Mouse (Mus musculus) midbrain, embryonic 14.5 days (tissue): Measurements from ENCODE around the gene Dab1. TPM values are rescaled to one million over a fixed set of nuclear protein-coding genes. Genes with fewer than 3 reads are reported as not detected.
A peak's percentile ranks its signal among the peaks of the same experiment; 100 is the strongest.

ENCODE experiments used
- ATAC-seq: fragments of 200-750 bp; cut with Nextera tagmentation; 2 replicates; pipeline ENCODE4 v1.8.0; 2017; ENCODE audit warnings: moderate number of reproducible peaks, moderate library complexity; ENCODE audit not compliant: low FRiP score, low TSS enrichment
- DNase-seq: peaks from one replicate; pipeline ENCODE4 v3.0.0-alpha.2; 2015
- H3K27ac ChIP-seq: fragments of 300-500 bp; sonication (generic); replicated peaks from 2 replicates; pipeline ENCODE4 v1.5.1; 2014; ENCODE audit warnings: mild to moderate bottlenecking, low read depth, low read length, moderate library complexity
- H3K27me3 ChIP-seq: fragments of 300-500 bp; sonication (generic); 2 replicates; pipeline ENCODE4 v1.6.1; 2014; ENCODE audit warnings: low read length, control low read depth, mixed read lengths; ENCODE audit not compliant: control insufficient read depth, insufficient read depth
- H3K36me3 ChIP-seq: fragments of 300-500 bp; sonication (generic); 2 replicates; pipeline ENCODE4 v1.6.1; 2014; ENCODE audit warnings: low read length, control low read depth; ENCODE audit not compliant: control insufficient read depth, insufficient read depth
- H3K4me1 ChIP-seq: fragments of 300-500 bp; sonication (generic); 2 replicates; pipeline ENCODE4 v1.6.1; 2014; ENCODE audit warnings: mild to moderate bottlenecking, antibody characterized with exemption, low read length, control low read depth; ENCODE audit not compliant: control insufficient read depth, insufficient read depth
- H3K4me2 ChIP-seq: fragments of 300-500 bp; sonication (generic); 2 replicates; pipeline ENCODE4 v1.6.1; 2014; ENCODE audit warnings: mild to moderate bottlenecking, low read length, moderate library complexity
- H3K4me3 ChIP-seq: fragments of 300-500 bp; sonication (generic); replicated peaks from 2 replicates; pipeline ENCODE4 v1.5.1; 2014; ENCODE audit warnings: low read depth, low read length
- H3K9ac ChIP-seq: fragments of 300-500 bp; sonication (generic); replicated peaks from 2 replicates; pipeline ENCODE4 v1.6.1; 2014; ENCODE audit warnings: mild to moderate bottlenecking, low read length, moderate library complexity
- H3K9me3 ChIP-seq: fragments of 300-500 bp; sonication (generic); 2 replicates; pipeline ENCODE4 v1.6.1; 2016; ENCODE audit warnings: low read length, control low read depth, mixed read lengths; ENCODE audit not compliant: control insufficient read depth
- WGBS: fragments of 180-500 bp; shearing (Covaris S2); extraction: QIAGEN DNeasy Blood & Tissue Kit; methylation state at CpG from one replicate; pipeline ENCODE4 v1.1.7; 2014; 5-methylcytosine and 5-hydroxymethylcytosine counted together
- polyA plus RNA-seq: library from polyadenylated mRNA; unstranded; fragments of >200 nt; fragmentation: Nextera tagmentation; extraction: Ambion mirVana; gene quantifications from 2 replicates; pipeline ENCODE4 v1.2.1, GENCODE M21; 2014

Dab1 gene
- 146 and 148 TPM in 2 replicates for polyA plus RNA-seq

DNA sequence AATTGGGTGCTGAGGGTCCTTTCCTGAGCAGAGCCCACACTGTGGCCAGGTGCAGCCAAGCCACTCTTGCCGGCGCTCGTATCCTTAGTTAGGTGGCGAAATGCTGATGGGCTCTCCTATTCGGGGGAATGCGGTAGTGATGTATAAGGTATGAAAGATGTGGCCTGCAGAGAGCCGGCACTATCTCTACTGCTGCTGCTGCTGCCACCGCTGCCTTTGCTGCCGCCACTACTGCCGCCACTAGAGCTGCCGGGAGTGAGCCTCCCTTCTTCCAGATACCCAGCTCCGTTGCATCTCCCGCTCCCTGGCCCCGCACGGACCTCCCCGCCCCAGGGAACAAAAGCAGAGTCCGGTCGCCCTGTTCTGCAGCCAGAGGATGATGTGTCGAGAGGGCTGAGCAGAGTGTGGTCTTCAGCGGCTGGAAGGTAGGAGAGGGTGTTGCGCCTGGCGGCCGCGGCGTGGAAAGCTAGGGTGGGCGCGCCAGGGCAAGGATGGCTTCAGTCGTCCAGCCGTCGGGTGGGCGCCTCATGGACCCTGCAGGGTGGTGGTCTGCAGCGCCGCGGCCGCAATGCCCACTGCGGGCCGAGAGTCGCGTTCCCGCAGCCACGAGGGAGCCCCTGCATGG is at the start of gene Dab1:
Gene Dab1 (plus strand): TSS at position 39 of the 625 bp plus-strand sequence.
- no peaks in the 10 kb centered on the region for H3K36me3 ChIP-seq
- H3K27me3 ChIP-seq = peaks cover 12% of the 10 kb centered on the region; the same call in 1 of the 2 replicates
- peak; percentile 79 for DNase-seq
- H3K9me3 ChIP-seq = no peaks in the 10 kb centered on the region
- peak within 1 kb of the TSS; percentile 51 for H3K4me3 ChIP-seq
- peak; percentile 43; the same call in 1 of the 2 replicates for ATAC-seq
- H3K4me2 ChIP-seq = peak within 1 kb of the TSS; percentile 64
- 0% methylated on average over 41 of the region's 41 CpGs for WGBS
- H3K27ac ChIP-seq = peak within 1 kb of the TSS; percentile 75
- H3K4me1 ChIP-seq = 0 out of 2 replicates have a peak, but pooled peaks cover 3% of the 10 kb centered on the region
- peak within 1 kb of the TSS; percentile 52 for H3K9ac ChIP-seq

DNA sequence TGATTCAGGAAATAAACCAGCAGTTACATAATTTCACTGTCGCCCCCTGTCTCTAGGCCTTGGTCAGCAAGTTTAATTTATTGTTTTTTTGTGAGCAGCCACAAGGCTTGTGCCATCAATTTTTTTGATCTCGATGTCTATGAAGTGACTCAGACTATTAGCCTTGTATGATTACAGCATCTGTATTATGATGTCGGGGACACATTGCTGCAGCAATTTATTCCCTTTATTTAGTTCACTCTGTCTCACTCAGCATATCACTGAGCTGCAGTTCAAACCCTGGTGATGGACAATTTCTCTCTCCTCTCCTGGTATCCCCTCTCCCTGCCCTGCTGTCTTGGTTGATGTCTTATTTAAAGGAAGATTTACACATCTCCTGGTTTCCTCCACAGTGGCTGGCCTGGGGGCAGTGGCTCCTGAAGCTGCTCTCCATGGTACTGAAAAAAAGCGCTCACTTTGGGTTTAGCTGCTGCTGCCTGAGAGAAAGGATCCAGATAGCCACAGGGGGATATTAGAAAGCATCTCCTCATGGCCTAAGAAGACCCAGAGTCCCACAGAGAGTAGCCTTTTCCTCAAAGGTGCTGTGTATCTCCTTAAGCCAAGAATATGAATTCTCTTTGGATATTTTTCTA is 47.3 kb upstream of the Dab1 start:
- Histone ChIP-seq H3K36me3 (no peaks in the 10 kb centered on the region), H3K4me1 (no peaks in the 10 kb centered on the region), H3K9me3 (no peaks in the 10 kb centered on the region), H3K27me3 (no peaks in the 10 kb centered on the region), H3K9ac (no peak overlapping the region), H3K27ac (no peak overlapping the region), H3K4me2 (no peak overlapping the region), H3K4me3 (no peak overlapping the region)
- whole genome bisulfite sequencing = 69% methylated on average over 4 of the region's 4 CpGs
- no peak for ATAC-seq
- peak; percentile 61 for DNase-seq

DNA sequence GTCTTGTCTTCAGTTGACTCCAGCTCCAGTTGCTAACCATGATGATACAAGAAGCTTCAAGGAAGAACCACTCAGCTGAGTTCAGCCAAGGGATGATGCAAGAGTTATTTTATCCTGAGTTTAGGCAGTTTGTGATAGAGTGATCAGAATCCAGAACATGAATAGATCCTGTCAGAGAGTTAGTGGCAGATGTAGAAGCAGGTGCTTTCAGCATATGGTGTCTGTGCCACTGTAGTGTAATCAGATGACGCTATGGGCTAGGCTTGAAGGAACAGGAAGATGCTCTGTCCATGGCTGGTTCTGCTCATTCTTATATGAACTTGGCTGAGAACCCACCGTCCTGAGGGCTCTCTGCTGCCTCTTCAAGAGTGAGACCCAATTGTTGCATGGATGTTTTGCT is 43.6 kb upstream of the Dab1 start:
- DNase-seq = no peak
- 87% methylated on average over 2 of the region's 2 CpGs for WGBS
- H3K27ac ChIP-seq = no peak overlapping the region

DNA sequence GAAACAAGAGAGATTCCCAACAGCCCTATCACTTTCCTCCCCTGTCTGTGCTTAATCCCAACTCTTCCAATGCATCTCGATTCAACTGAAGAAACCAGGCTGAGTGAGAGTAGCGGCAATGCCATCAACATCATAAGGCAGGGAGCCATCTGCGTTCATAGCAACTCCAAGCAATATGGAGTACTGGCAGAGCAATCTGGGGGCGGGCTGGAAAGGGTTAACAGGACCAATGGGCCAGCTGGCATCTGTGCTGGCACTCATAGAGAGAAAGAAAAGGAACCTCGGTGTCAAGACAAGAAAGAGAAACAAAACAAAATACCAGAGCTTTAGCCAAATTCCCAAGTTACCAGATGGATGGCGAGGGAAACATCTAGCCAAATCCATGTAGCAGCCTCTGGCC is 42.9 kb upstream of the Dab1 start:
- 83% methylated on average over 6 of the region's 6 CpGs for WGBS
- no peaks in the 10 kb centered on the region for H3K36me3 ChIP-seq
- H3K4me3 ChIP-seq = no peak overlapping the region
- H3K9ac ChIP-seq = no peak overlapping the region
- no peaks in the 10 kb centered on the region for H3K27me3 ChIP-seq
- no peak overlapping the region for H3K27ac ChIP-seq
- no peaks in the 10 kb centered on the region for H3K4me1 ChIP-seq
- no peaks in the 10 kb centered on the region for H3K9me3 ChIP-seq
- DNase-seq (no peak), ATAC-seq (no peak)
- no peak overlapping the region for H3K4me2 ChIP-seq

More for the DNA sequence above, 43.6 kb upstream of the Dab1 start:
- Histone ChIP-seq H3K4me1 (no peaks in the 10 kb centered on the region), H3K4me3 (no peak overlapping the region), H3K9ac (no peak overlapping the region), H3K27me3 (no peaks in the 10 kb centered on the region), H3K36me3 (no peaks in the 10 kb centered on the region), H3K9me3 (no peaks in the 10 kb centered on the region), H3K4me2 (no peak overlapping the region)
- ATAC-seq = no peak

DNA sequence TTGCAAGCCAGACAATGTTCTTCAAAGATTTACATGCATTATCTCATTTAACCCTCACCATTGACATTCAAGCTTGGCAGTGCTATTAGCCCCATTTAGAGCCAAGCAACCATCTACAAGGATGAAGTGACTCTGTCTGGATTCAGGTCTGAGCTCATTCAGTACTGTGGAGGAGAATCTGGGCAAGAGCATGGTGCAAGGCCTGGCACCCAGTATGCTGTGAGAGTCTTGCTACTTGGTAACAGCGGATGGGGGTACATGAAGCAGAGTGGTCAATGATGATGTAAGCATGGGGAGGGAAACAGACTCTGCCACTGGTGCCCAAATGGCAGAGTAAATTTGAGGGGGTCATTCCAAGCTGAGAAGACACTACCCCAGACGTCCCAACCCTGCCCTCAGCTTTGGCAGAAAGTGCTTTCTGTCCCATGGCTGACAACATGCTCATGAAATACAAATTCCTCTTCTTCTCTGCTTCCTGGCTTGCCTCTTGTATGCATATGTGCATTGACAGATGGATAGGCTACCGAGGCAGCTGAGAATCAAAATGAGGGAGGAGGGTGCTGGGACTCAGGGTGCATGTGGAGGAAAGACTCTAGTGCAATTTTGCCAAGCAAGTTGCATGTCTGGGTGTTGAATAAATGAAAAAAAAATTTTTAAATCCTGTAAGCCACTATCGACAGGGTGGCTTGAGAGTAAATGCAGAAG is 41.9 kb upstream of the Dab1 start:
- H3K9ac ChIP-seq = no peak overlapping the region
- H3K27me3 ChIP-seq = no peaks in the 10 kb centered on the region
- WGBS = 80% methylated on average over 4 of the region's 4 CpGs
- H3K27ac ChIP-seq = no peak overlapping the region
- DNase-seq (no peak), ATAC-seq (no peak)
- no peaks in the 10 kb centered on the region for H3K36me3 ChIP-seq
- H3K4me3 ChIP-seq = no peak overlapping the region
- no peaks in the 10 kb centered on the region for H3K4me1 ChIP-seq
- H3K9me3 ChIP-seq = no peaks in the 10 kb centered on the region
- no peak overlapping the region for H3K4me2 ChIP-seq

DNA sequence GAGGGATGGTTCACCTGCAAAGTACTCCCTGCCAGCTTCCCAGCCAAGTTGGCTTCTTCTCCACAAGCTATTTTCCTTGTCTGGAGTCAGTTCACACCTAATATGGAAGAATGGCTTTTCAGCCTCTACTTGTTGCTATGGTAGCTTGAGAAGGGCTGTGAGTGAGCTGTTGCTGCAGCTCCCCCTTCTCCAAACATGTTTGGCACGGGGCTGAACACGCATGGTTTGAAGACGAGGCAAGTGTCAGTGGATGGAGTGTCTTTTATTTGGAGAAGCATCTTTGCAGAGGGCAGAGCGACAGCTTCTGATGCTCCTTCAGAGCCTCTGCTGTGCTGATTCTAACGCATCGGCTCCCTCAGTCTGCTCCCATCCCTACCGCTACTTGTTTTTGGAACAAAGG is 41.3 kb upstream of the Dab1 start:
- no peak overlapping the region for H3K9ac ChIP-seq
- no peak overlapping the region for H3K27ac ChIP-seq
- H3K4me1 ChIP-seq = no peaks in the 10 kb centered on the region
- 85% methylated on average over 7 of the region's 7 CpGs for WGBS
- ATAC-seq = no peak
- H3K36me3 ChIP-seq = no peaks in the 10 kb centered on the region
- no peaks in the 10 kb centered on the region for H3K27me3 ChIP-seq
- H3K9me3 ChIP-seq = no peaks in the 10 kb centered on the region
- H3K4me3 ChIP-seq = no peak overlapping the region
- DNase-seq = no peak
- no peak overlapping the region for H3K4me2 ChIP-seq

DNA sequence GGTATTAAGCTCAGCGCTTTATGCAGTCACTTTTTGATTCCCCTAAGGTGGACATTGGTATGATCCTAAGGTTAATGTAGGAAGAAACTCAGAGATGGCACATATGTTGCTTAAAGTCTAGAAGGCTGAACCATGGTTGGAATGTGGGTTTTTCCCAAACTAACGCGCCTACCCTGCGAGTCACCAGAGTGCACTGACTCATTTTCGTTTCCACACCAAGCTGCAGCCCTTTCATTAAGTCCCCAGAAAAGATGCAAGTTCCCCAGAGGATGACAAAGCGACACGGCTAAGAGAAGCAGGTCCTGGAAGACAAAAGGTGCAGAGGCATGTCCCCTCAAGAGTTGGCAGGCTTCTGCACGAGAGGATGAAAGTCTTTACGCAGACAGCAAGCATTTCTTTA is 39.1 kb upstream of the Dab1 start:
- DNase-seq (no peak), ATAC-seq (no peak)
- WGBS = 83% methylated on average over 9 of the region's 9 CpGs

DNA sequence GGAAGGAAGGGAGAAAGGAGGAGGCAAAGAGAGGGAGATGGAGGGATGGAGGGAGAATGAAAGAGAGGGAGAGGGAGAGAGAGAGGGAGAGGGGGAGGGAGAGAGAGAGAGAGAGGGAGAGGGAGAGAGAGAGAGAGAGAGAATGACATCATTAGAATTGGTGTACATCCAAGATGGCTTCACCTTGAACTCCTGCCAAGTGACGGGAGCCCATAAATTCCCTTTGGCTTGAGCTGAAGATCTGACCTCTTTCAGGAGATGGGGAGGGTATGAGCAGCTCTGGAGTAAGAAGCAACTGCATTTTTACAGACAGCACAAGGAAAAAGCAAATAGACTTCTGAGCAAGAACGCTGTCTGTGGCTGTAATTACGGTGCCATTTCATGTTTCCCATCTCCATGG is 4.1 kb upstream of the Dab1 start:
- Histone ChIP-seq H3K4me3 (no peak overlapping the region), H3K27ac (no peak overlapping the region), H3K4me2 (no peak overlapping the region), H3K9me3 (no peaks in the 10 kb centered on the region), H3K36me3 (no peaks in the 10 kb centered on the region), H3K27me3 (peaks cover 4% of the 10 kb centered on the region; the same call in 1 of the 2 replicates), H3K9ac (no peak overlapping the region), H3K4me1 (no peaks in the 10 kb centered on the region)
- no peak for ATAC-seq
- DNase-seq = no peak
- WGBS = 88% methylated on average over 3 of the region's 3 CpGs

More for the DNA sequence above, 39.1 kb upstream of the Dab1 start:
- Histone ChIP-seq H3K9ac (no peak overlapping the region), H3K4me2 (no peak overlapping the region), H3K36me3 (no peaks in the 10 kb centered on the region), H3K9me3 (no peaks in the 10 kb centered on the region), H3K27me3 (no peaks in the 10 kb centered on the region), H3K4me3 (no peak overlapping the region), H3K27ac (no peak overlapping the region), H3K4me1 (no peaks in the 10 kb centered on the region)
